Mouse (Mus musculus) c-Kit-negative CD71-positive TER-119-positive erythroid progenitor cells, embryonic 14.5 days (primary cell): Measurements from ENCODE around the gene Iqsec1.

Experiments
- DNase-seq: peaks from one replicate; pipeline ENCODE4 v3.0.0-alpha.2; 2013; ENCODE audit warnings: low read depth, low spot score

Gene Iqsec1

DNA sequence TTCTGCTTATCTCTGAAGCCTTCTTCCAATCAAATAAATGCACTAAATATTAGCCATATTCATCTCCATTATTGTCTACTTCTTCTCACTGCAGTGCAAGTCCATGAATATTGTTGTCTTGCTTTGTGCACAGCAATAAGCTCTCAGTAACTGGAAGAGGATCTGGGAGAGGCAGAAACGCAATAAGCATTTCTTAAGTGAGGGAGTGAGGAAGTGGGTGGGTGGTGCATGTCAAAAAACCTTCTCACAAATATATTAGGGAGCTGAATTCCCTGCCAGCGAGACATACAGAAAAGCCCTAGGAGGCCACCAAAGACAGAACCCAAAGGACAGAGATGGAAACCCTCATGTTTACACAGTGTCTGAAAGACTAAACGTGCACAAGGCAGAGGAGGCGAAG, 35.1 kb downstream of the Iqsec1 start:
- no peak for DNase-seq

DNA sequence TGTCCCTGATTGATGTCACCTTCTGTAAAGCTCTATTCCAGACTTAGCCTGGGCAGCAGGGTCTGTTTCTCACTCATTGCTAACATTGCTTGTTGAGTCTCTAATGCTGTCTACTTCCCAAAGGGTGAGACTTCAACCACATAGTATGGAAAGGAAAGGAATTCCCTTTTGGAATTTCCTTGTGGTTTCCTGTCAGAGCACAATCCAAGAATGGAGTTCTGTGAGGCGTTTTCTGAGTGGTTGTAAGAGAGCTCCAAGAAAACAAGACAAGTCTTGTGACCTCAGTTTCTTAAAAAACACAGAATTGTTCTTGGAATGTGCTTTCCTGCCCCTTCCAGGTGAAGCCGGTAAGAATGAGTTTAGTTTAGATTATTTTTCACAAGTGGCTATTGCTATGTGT, 37.5 kb downstream of the Iqsec1 start:
- DNase-seq: no peak

DNA sequence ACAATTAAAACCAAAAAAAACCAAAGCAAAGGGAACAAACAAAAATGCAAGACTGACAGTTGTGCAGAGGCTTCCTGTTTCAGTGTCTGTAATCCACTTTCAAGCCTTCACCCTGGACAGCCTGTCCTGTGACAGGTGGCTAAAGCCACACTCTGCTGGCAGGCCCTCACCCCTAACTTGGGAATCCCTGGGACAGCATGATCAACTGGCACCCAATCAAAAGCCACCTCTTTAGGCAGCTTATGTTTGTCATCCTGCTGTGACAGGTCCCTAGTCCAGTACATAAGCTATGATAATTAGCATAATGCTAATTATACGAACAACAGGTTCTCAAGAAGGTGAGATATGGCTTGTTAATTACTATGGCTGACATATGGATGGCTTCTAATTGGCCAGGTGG, 40.4 kb downstream of the Iqsec1 start:
- DNase-seq: no peak

DNA sequence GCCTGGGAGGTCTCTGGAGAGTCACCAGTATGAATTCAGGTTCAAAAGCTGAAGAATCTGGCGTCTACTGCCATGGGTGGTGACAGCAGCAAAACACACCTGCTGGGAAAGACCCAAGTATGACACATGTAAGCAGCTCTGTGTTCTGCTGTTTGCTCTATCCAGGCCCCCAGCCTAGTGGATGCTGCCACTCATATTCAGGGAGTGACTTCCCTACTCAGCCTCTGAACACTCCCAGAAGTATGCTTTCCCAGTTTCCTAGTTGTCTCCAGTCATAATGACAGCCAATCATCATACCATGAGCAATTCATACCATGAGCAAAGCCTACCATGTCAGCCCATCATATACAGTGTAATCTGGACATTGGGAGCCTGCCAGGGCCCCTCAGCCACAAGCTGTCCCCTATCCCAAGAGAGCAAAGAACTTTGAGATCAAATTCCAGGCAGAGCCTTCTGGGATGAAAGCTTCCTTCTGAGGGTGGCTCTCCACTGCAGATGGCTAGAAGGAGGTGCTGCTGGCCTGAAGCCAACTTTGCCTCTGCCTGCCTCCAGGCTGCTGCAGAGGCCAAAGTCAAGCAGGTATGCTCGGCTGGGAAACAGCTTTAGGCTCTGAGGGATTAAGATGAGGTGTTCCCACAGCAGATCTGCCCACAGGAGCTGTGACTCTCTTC, 42.8 kb downstream of the Iqsec1 start:
- DNase-seq: no peak

DNA sequence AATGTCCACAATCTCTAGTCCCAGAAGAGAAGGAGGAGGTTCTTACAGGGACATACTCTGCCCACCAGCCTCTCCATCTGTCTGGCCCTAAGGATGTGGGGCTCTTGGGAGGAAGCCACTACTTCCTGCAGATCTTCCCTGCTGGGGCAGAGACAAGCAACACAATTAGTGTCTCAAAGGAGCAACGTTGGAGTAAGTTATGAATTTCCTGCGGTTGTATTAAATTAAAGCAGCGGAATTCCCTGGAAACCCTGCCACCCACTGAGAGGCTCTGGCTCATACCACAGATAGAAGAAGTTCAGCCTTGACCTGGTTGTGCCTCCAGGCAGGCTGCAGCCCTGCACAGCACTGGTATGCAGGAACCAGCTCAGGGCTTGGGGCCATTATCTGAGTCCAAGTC, 47.2 kb downstream of the Iqsec1 start:
- DNase-seq: no peak

DNA sequence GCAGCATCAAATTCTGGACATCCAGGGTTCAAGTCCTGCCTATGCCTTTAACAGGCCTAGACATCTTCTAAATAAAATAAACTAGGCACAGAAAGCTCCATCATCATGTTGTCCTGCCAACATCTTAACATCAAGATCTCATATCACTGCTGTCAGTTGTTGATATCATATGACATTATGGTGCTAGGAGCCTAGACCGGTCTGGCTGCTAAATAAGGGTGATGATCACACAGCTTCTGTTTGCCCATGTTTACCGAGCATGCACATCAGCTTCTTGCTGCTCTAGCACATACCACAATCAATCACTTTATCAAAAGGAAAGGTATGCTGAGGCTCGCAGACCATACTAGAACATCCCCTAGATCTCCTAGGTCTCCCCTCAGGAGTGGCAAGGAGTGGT, 54.8 kb downstream of the Iqsec1 start:
- DNase-seq: no peak

DNA sequence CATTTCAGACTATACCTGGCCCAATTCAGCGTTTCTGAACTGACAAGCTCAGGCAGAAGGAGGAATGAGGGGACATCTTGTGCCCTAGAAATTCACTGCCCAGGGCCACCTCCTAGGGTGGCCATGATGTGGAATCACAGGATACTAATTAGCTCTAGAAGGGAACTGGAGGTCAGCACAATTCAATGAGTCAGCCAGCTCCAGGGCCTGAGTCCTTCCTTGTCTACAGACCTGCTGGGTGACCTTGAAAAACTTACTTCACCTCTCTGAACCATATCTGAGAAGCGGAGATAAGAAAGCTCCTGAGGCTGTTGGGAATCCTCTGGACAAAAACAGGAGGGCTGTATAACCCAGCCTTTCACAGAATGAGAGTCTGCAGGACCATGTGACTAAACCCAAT, 59.7 kb downstream of the Iqsec1 start:
- no peak for DNase-seq

DNA sequence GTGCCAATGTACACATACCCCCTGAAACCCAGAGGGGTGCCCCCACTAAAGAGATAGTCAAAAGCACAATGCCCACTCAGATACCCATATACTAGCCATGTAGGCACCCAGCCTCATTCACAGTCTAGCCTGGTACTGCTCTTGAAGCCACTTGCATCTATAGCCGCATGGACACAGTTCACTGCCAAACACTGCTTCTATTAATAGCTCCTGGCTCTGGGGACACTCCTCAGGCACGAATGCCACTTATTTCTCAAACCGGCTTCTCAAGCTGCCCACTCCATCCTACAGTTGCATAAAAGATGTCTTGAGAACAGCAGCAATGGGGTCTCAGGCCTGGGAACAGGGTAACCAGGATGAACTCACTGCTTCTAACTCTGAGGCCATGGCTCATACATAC, 63.0 kb downstream of the Iqsec1 start:
- DNase-seq: no peak

DNA sequence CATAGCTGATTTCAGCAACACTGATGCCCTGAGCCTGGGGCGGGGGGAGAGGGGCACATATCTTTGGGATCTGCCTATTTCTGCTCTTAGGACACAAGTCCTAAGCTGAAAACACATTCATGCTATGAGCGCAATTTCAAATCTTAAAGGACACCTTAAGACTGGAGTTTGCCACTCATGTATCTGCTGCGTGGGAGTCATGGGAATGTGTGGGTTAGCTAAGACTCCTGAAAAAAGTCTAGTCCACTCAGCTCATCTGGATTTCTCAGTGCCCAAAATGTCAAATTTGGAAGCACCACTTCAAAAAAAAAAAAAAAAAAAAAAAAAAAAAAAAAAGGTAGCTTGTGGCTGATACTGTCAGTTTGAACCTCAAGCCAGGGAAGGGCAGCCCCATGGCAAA, 63.7 kb downstream of the Iqsec1 start:
- DNase-seq: no peak

DNA sequence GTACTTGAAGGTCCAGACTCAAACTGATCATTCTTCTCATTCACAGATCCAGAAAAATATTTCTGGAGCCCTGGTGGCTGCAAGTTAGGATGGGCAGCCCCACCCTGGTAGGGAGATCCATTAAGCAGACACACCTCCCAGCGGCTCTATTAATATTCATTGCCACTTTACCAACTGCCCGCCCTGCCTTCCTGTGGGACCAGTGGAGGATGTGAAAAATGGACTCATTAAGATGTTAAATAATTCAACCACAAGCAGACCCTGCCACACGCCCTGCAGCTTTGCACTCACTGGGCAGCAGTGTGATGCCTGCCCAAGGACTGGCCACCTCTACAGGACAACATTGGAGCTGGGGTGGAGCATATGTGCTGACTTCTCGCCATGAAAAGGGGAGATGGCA, 64.1 kb downstream of the Iqsec1 start:
- no peak for DNase-seq

DNA sequence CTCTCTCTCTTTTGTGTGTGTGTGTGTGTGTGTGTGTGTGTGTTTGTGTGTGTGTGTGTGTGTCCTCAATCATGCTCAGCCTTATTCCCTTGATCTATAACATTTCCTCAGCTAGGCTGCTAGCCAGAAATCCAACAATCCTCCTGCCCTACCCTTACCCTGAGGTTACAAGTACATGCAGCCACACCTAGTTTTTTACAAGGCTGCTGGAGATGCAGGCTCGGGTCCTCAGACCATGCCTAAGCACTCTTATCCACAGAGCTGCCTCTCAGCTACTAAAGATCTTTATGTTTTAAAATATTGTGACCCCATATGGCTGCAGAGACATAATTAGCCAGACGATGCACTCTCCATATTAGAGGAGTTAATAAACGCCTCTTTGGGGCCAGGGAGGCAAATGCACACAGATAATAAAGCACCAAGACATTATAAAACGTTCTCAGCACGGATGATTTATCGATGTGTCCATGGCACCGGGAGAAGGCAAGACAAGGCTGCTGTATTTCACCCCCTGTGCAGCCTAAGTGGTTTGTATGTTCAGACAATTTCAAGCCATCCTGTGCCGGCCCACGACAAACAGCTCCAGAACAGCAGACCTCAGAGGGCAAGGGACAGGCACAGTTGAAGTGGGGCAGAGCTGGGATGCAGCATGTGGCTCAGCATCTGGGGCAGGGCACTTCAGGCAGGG, 67.1 kb downstream of the Iqsec1 start:
- DNase-seq: no peak

DNA sequence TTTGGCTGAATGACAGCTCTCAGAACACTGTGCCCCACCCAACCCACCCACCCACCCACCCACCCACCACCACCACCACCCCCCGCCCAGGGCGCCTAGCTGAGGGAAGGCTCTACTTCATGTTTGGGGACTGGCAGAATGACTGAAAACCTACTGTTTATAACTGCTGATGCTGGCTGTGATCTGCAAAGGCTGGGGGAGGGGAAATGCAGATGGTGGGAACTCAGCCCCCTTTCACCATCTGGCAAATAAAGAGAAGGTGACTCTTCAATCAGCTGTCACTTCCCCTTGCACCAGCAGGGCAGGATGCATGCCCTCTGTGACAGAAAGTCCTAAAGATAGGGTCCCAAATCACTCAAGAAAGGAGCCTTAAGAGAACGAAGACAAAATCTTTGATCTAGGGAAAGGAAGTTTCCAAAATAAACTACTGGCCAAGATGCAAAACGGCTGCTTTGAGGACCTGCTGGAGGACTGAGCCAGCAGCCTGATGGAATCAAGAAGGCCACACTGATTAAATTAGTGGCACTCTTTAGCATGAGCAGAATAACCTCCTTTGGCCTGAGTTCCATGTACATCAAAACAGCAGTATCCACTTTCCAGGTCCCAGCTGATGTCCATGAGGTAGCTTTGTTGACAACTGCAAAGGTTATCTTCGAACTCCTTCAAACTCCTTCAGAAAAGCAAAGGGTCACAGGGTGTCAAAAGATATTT, 67.8 kb downstream of the Iqsec1 start:
- DNase-seq: no peak

DNA sequence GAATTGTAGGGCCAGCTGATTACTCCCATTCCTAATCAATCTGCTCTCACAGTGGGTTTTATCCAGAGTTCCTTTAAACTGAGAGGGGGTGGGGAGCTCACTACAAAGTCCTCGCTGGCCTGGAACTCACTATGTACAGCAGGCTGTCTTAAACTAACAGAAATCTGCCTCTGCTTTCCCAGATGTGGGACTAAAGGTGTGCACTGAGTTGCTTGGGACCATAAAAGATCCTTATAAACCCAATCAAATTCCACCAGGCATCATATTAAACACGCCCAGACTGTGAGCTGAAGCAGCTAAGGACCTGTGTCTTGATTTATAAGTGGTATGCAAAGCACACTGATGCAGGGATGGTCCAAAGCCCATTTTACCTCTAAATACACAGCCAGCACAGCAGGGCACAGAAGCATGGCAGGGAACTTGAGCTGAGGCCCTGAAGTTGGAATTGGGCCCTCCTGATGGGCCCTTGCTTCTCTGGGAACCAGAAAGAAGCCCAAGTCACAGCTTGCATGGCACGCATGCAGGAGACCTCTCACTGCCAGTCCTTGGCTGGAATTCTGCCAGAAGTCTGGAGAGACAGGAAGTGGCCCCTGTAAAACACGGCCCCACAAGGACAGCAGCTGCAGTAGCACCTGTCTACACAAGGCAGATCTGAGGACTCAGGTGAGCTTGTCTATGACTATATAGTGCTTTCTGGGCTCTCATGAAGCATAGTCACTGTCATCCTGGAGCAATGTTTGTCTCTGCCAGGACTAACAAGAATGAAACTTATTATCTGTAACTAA, 68.7 kb downstream of the Iqsec1 start:
- no peak for DNase-seq

DNA sequence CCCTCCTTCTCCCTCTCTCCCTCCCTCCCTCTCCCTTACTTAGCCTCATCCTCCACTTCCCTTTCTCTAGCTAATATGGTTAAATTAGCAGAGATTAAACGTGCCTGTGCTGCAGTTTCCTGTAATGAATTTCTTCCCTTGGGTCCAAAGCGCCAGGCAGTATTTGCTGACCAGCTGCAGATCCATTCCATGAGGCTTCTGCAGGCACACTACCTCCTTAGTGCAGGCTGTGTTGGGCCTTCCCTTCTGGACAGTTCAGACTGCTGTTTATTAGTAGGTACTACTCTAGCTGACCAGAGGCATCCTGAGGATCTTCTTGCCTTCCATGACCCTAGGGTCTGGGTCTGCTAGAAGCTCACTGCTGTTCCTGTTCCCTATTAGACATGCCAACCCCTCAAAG, 72.9 kb downstream of the Iqsec1 start:
- DNase-seq: no peak

DNA sequence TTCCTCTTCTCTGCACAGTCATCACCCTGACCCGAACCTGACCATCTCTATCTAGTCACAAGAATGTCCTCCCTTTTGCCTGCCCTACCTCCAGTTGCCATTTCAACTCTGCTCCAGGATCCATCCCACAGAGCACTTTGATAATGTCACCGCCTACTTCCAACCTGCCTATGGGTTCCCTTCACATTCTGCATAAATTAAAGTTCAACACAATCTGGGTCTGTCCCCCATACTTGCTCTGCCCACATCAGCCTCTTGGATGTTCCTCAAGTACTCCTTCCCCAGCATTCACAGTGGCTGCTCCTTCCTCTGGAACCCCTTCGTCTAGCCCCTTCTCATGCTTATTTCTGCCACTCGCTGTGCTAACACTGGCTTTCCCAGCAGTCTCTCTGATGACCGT, 74.7 kb downstream of the Iqsec1 start:
- DNase-seq: no peak

DNA sequence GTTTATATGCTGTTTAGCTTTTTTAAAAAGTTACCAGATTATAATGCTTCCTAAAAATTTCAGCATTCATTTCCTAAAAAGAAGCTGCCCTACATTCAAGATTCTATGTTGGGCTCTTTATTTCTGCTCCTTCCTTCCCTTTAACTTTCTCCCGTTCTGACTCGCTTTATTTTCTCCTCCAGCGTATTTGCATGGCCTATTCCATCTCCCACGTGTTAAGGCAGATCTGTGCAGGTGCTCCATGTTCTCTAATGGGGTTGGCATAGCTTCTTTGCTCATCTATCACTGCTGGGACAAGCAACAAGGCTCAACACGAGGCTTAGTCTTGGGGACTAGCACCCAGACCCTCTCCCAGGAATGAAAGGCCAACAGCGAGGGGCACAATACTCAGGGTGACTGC, 75.7 kb downstream of the Iqsec1 start:
- no peak for DNase-seq

DNA sequence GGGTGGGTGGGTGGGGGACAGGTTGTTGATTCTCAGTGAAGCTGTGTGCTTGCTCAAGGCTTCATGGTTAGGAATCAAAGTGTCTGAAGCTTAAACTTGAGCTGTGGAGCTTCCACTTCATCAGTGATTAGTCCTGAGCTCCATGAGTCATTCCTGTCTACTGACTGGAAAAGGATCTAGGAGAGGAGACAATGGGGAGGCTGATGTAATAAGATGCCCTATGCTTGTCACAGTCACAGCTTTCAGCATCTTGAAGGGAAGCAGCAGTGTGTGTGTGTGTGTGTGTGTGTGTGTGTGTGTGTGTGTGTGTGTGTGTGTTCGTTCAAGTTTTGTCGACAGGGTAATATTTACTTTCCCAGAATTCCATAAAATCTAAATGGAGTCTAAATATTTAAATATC, 84.3 kb downstream of the Iqsec1 start:
- DNase-seq: no peak

DNA sequence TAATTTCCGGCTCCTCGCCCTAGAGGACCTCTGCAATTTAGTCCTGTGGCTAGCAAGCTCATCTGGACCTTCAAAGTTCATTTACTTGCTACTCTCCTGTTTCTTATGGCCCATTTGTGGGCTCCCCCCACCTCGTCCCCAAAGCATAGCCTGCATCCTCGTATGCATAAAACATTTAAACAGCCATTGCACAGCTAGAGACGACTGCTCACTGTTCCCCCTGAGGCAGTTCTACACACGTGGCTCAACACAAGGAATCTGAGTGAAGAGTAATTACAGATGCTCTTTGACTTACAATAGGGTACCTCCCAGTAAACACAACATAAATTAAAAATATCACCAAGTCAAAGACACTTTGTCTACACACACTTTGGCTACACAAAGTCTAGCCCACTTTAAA, 88.2 kb downstream of the Iqsec1 start:
- no peak for DNase-seq

DNA sequence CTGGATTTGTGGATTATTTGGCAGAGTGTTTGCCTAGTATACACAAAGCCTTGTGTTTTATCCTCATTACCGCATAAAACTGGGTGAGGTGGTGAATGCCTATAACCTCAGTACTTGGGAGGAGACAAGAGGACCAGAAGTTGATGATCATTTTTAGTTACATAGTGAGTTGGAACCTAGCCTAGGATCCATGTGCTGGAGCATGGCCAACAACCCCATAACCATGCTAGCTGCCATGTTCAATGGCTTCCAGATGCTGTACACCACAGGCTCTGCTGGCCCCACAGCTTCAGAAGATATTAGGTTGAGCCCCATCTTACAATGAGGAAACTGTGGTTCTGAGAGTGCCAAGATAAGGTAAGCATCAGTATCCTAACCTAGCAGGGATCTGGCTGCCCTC, 89.2 kb downstream of the Iqsec1 start:
- no peak for DNase-seq

DNA sequence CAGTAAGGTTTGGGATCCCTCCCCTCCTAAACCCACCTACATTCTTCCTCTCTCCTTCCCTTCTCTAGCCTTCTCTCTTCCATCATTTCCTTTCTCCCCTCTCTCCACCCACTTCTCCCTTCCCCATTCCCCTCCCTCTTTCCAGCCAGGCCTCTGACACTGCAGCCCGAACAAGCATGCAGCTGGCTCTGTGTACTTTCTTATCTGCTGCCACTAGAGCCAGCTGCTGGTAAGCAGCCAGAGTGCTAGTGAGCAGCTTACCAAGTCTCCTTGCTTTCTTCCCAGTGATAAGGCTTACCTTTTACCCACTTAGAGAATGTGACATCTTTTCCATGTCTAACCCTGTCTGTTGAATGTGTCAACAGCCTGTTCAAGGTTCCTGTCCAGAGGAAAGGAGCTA, 90.4 kb downstream of the Iqsec1 start:
- no peak for DNase-seq

DNA sequence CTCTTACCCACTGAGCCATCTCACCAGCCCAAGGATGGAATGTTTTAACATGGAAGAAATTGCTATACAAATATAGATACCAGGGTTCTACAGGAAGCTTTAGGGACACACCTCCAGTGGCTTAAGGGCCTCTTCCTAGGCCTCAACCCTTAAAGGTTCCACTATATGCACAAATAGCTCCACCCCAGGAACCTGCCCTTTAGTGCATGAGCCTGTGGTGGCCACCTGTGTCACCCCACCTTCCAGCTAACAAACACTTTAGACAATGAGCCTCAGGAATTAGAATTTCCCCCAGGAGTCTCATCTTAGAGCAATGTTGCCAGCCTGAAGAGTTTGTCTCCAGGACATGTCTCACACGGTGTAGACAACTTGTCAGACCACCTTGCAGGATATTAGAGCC, 96.1 kb downstream of the Iqsec1 start:
- no peak for DNase-seq
